Mouse (Mus musculus) embryonic facial prominence, embryonic 12.5 days (tissue): Measurements from ENCODE around the gene Kcnip1. TPM values are rescaled to one million over a fixed set of nuclear protein-coding genes. Genes with fewer than 3 reads are reported as not detected.

Experiments
- ATAC-seq: fragments of 200-750 bp; cut with Nextera tagmentation; 2 replicates; pipeline ENCODE4 v1.8.0; 2017; ENCODE audit not compliant: insufficient number of reproducible peaks, insufficient read depth, low FRiP score, low TSS enrichment
- H3K27ac ChIP-seq: fragments of 300-500 bp; sonication (generic); 2 replicates; pipeline ENCODE4 v1.5.1; 2016; ENCODE audit warnings: mild to moderate bottlenecking
- H3K27me3 ChIP-seq: fragments of 300-500 bp; sonication (generic); 2 replicates; pipeline ENCODE4 v1.6.1; 2016; ENCODE audit warnings: mild to moderate bottlenecking, moderate library complexity
- H3K36me3 ChIP-seq: fragments of 300-500 bp; sonication (generic); 2 replicates; pipeline ENCODE4 v1.6.1; 2016; ENCODE audit warnings: mild to moderate bottlenecking
- H3K4me1 ChIP-seq: fragments of 300-500 bp; sonication (generic); 2 replicates; pipeline ENCODE4 v1.6.1; 2016
- H3K4me2 ChIP-seq: fragments of 300-500 bp; sonication (generic); replicated peaks from 2 replicates; pipeline ENCODE4 v1.6.1; 2016; ENCODE audit warnings: mild to moderate bottlenecking, moderate library complexity
- H3K4me3 ChIP-seq: fragments of 300-500 bp; sonication (generic); 2 replicates; pipeline ENCODE4 v1.5.1; 2016; ENCODE audit warnings: mild to moderate bottlenecking
- H3K9ac ChIP-seq: fragments of 300-500 bp; sonication (generic); 2 replicates; pipeline ENCODE4 v1.6.1; 2016; ENCODE audit warnings: mild to moderate bottlenecking, moderate library complexity
- H3K9me3 ChIP-seq: fragments of 300-500 bp; sonication (generic); 2 replicates; pipeline ENCODE4 v1.6.1; 2016; ENCODE audit warnings: mild to moderate bottlenecking, moderate library complexity
- WGBS: fragments of 180-500 bp; shearing (Covaris S2); methylation state at CpG from one replicate; pipeline ENCODE4 v1.1.7; 2016; 5-methylcytosine and 5-hydroxymethylcytosine counted together
- polyA plus RNA-seq: library from polyadenylated mRNA; unstranded; fragments of >200 nt; fragmentation: Nextera tagmentation; extraction: Ambion mirVana; gene quantifications from 2 replicates; pipeline ENCODE4 v1.2.1, GENCODE M21; 2016

The Kcnip1 gene
- polyA plus RNA-seq, 1 experiment from 2014 or later = 5.8 TPM

DNA sequence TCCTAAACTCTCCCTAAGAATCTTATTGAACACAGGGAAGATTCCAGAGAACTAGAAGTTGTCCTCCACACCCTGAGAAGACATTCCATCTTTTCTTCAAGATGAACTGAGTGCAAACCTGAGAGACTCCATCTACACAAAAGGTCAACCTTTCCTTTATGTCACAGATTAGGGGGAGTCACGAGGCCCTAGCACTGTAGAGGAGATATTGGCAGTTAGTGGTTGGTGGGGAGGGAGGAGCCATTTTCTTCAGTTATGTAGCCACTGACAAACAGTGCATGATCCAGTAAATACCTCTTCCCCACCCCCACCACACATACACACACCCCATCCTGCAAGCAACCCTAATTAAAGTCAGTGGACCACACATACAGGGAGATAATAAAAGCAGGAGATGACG lies 74.5 kb downstream of the Kcnip1 start:
- ATAC-seq = no peak

DNA sequence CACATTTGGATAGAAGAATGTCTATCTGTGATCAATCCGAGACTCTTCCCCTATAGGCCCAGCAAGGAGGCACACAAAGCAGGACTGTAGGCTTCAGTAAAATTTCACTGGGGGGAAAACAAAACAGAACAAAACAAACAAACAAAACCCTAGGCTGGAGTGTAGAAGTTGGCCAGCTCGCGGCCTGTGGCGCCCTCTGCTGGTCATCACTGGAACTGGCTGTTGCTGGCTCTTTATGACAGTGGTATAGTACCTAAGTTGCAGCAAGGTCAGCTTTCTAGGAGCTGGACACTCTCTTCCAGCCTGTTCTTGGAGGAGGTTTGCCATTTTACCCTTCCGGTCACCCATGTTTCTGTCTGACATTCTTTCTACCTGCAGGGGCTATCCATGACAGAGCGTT lies 75.4 kb downstream of the Kcnip1 start:
- no peak; the same call in 1 of the 2 replicates for ATAC-seq

More for the DNA sequence above, 74.5 kb downstream of the Kcnip1 start:
- Histone ChIP-seq H3K4me1 (no peaks in the 10 kb centered on the region), H3K9me3 (no peaks in the 10 kb centered on the region), H3K4me3 (no peak overlapping the region), H3K27ac (no peak overlapping the region), H3K36me3 (no peaks in the 10 kb centered on the region), H3K9ac (no peak overlapping the region), H3K27me3 (no peaks in the 10 kb centered on the region), H3K4me2 (no peak overlapping the region)
- WGBS = 53% methylated on average over 2 of the region's 2 CpGs

DNA sequence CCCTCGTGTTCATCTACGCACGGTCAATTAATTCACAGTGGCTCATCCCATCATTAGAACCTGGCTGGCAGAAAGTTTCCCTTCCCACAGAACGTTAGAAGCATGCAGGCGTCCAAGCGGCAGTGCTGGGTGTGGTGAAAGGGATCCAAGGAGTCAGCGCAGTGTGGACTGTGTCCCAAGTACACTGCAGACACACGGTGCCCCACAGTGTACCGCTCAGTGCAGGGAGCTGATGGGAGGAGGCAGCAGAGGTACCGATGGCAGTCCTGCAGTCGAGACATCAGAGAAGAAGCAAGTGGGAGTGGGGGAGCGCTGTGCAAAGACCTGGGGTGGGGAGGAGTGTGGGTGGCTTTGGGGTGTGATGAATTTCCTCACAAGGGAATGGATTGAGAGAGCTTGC lies 78.7 kb downstream of the Kcnip1 start:
- Histone ChIP-seq H3K4me1 (peaks cover 8% of the 10 kb centered on the region), H3K27me3 (no peaks in the 10 kb centered on the region), H3K9me3 (no peaks in the 10 kb centered on the region), H3K9ac (no peak overlapping the region), H3K36me3 (no peaks in the 10 kb centered on the region), H3K27ac (no peak overlapping the region), H3K4me3 (no peak overlapping the region), H3K4me2 (no peak overlapping the region)
- ATAC-seq = no peak
- WGBS = 79% methylated on average over 12 of the region's 12 CpGs

More for the DNA sequence above, 75.4 kb downstream of the Kcnip1 start:
- H3K36me3 ChIP-seq = no peaks in the 10 kb centered on the region
- 24% methylated on average over 6 of the region's 6 CpGs for WGBS
- no peak overlapping the region for H3K4me3 ChIP-seq
- H3K4me2 ChIP-seq = no peak overlapping the region
- H3K9me3 ChIP-seq = no peaks in the 10 kb centered on the region
- no peak overlapping the region for H3K27ac ChIP-seq
- peaks cover under 1% of the 10 kb centered on the region; the same call in 1 of the 2 replicates for H3K4me1 ChIP-seq
- no peaks in the 10 kb centered on the region for H3K27me3 ChIP-seq
- H3K9ac ChIP-seq = no peak overlapping the region

DNA sequence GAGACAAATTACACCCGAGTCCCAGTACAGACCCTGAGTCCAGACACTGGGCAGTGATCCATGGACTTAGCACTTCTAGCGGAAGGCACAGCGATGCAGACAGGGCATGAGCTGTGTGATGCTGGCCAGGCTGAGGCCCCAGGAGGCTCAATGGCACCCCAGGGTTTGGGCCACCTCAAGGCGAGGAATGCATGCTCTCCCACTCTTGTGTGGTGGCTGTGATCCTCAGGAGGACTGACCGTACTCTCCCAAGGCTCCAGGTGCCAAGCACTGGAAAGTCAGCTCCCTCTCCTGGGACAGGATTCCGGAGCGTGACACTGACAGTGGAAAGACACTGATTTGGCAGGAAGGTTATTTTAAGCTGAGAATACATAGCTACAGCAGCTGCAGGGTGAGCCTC lies 79.9 kb downstream of the Kcnip1 start:
- Histone ChIP-seq H3K27me3 (no peaks in the 10 kb centered on the region), H3K4me2 (no peak overlapping the region), H3K27ac (no peak overlapping the region), H3K4me1 (peaks cover 8% of the 10 kb centered on the region), H3K36me3 (no peaks in the 10 kb centered on the region), H3K9ac (no peak overlapping the region), H3K9me3 (no peaks in the 10 kb centered on the region), H3K4me3 (no peak overlapping the region)
- WGBS = 81% methylated on average over 7 of the region's 7 CpGs
- no peak for ATAC-seq

DNA sequence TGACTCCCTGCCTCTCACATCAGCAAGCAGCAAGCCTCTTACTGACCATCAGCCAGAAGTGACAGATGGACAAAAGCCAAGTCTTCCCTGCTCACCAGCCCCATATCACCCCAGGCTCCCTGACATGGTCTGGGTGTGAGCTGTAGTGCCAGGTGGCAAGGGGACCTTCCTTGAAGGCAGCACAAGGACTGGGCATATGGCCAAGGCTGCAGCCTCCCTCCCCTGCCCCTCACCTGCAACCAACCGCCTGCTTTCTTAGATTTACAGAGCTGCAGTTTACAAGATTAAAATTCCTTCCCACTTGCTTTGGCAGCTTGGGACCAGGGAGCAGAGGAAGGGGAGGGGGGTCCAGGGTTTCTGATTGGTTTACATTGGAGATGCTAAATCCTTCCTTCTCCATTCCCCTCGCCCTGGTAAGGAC lies 80.8 kb downstream of the Kcnip1 start:
- H3K4me2 ChIP-seq = no peak overlapping the region
- peaks cover 8% of the 10 kb centered on the region for H3K4me1 ChIP-seq
- H3K36me3 ChIP-seq = no peaks in the 10 kb centered on the region
- ATAC-seq = peak; percentile 57; the same call in 1 of the 2 replicates
- H3K9ac ChIP-seq = no peak overlapping the region
- no peaks in the 10 kb centered on the region for H3K27me3 ChIP-seq
- no peak overlapping the region for H3K4me3 ChIP-seq
- WGBS = 13% methylated on average over 2 of the region's 2 CpGs
- no peaks in the 10 kb centered on the region for H3K9me3 ChIP-seq
- no peak overlapping the region for H3K27ac ChIP-seq

DNA sequence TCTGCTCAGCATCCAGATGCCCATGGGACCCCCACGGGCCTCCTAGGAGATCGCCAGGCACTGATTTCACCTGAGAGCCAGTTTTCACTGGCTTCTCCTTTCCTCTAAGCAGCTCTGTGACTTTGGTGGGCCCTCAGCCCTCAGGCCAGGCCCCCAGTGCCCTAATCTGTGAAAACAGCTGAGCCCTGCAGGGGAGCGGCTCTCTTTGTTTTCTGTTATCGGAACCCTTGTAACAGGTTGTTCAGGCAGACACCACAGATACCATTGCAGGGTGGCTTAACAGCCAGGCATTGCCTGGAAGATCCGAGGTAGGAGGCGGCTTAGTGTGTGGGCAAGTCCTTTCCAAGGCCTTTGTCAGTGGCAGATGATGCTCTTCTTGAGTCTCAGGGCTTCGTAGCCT lies 82.0 kb downstream of the Kcnip1 start:
- no peaks in the 10 kb centered on the region for H3K27me3 ChIP-seq
- no peak overlapping the region for H3K9ac ChIP-seq
- no peaks in the 10 kb centered on the region for H3K9me3 ChIP-seq
- H3K4me3 ChIP-seq = no peak overlapping the region
- ATAC-seq = no peak
- no peak overlapping the region for H3K4me2 ChIP-seq
- H3K27ac ChIP-seq = no peak overlapping the region
- no peaks in the 10 kb centered on the region for H3K36me3 ChIP-seq
- 44% methylated on average over 7 of the region's 7 CpGs for WGBS
- peaks cover 8% of the 10 kb centered on the region for H3K4me1 ChIP-seq

DNA sequence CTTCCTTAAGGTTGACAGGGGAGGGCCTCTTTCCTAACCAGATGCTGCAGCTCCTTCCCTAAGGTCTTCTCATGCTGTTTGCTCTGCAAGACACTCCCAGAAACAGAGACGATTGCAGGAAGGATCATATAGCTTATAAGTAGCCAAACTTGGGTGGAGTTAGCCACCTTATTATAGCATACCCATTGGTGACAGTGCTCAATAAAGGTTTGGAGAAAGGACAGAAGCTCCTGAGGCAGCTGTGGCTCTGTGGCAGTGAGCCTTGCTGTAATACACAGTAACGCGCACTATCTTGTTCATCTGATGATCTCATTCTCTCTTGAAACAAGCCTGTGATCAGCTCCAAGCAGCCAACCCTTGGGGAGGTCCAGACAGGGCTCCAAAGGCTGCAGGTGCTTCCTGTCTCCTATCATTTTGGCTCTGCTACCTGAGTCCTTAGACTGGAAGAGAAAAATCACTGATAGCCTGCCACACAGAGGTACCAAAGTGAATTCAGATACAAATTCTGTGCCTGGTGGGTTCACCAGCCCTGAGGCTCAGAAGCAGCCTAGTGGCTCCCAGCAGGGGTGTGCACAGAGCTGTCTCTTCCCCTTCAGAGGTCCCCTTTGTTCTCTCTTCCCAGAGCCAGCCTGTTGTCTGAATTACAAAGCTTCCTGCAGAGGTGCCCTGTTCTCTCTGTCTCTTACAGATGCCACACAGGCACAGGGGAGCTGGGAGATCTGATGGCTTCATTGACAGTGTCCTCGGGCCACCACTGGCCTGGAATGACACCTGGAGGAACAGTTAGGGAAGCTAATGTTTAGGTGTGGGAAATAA lies 84.4 kb downstream of the Kcnip1 start:
- Histone ChIP-seq H3K4me1 (peaks cover 8% of the 10 kb centered on the region), H3K9ac (no peak overlapping the region), H3K27ac (no peak overlapping the region), H3K4me2 (no peak overlapping the region), H3K9me3 (no peaks in the 10 kb centered on the region), H3K36me3 (no peaks in the 10 kb centered on the region), H3K27me3 (no peaks in the 10 kb centered on the region), H3K4me3 (no peak overlapping the region)
- no peak for ATAC-seq
- WGBS = 56% methylated on average over 4 of the region's 4 CpGs

DNA sequence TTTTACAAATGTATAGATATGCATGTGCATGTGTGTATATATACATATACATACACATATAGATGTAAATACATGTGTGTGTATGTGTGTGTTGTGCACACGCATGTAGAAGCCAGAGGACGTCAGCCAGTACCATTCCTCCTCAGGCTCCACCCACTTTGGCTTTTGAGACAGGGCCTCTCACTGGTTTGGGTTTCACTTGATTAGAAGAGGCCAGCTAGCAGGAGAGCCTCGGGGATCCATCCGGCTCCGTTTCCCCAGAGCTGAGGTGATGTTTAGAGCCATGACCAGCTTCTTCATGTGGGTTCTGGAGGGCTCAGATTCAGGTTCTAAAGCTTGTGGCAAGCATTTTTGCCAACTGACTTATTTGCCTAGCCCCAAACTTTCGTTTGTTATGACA lies 89.5 kb downstream of the Kcnip1 start:
- Histone ChIP-seq H3K27me3 (no peaks in the 10 kb centered on the region), H3K4me3 (no peak overlapping the region), H3K27ac (no peak overlapping the region), H3K4me1 (no peaks in the 10 kb centered on the region), H3K4me2 (no peak overlapping the region), H3K9me3 (no peaks in the 10 kb centered on the region), H3K36me3 (no peaks in the 10 kb centered on the region), H3K9ac (no peak overlapping the region)
- ATAC-seq = no peak
- WGBS = 53% methylated on average over 6 of the region's 6 CpGs

DNA sequence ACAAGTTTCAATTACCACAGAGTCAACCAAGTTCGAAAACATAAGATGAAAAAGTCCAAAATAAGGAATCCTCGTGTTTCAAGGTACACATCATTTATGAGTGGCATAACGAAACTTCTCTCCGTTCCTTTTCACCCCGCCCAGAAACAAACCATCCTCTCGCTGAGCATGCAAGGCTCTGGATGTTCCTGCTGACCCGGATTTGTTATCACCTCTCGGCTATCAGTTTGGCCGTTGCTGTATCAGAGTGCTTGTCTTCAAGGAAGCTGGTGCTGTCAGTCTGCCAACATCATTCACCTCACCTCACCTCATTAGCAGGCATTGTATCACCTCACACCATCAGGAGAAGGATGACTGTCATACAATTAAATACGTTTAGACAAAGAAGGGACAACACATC lies 90.6 kb downstream of the Kcnip1 start:
- 87% methylated on average over 10 of the region's 10 CpGs for WGBS
- H3K36me3 ChIP-seq = no peaks in the 10 kb centered on the region
- no peaks in the 10 kb centered on the region for H3K9me3 ChIP-seq
- H3K27me3 ChIP-seq = no peaks in the 10 kb centered on the region
- no peak overlapping the region for H3K4me3 ChIP-seq
- ATAC-seq = no peak
- no peak overlapping the region for H3K4me2 ChIP-seq
- H3K4me1 ChIP-seq = no peaks in the 10 kb centered on the region
- no peak overlapping the region for H3K9ac ChIP-seq
- H3K27ac ChIP-seq = no peak overlapping the region

DNA sequence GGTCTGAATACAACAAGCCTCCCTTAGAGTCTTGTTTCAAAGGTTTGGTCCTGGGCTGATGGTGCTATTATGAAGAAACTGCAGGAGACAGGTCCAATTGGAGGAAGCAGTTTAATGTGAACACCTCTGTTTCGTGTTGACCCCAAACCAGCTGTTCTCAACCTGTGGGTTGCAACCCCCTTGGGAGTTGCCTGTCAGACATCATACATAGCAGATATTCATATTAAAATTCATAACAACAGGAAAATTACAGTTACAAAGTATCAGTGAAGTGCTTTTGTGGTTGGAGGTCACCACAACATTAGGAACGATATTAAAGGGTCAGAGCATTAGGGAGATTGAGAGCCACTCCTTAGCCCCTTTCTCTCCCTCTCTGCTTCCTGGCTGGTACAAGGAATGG lies 91.2 kb downstream of the Kcnip1 start:
- no peak overlapping the region for H3K27ac ChIP-seq
- H3K9me3 ChIP-seq = no peaks in the 10 kb centered on the region
- H3K27me3 ChIP-seq = no peaks in the 10 kb centered on the region
- no peak overlapping the region for H3K4me2 ChIP-seq
- no peak for ATAC-seq
- no peaks in the 10 kb centered on the region for H3K4me1 ChIP-seq
- no peak overlapping the region for H3K4me3 ChIP-seq
- no peak overlapping the region for H3K9ac ChIP-seq
- no peaks in the 10 kb centered on the region for H3K36me3 ChIP-seq
- 74% methylated on average over 2 of the region's 2 CpGs for WGBS

DNA sequence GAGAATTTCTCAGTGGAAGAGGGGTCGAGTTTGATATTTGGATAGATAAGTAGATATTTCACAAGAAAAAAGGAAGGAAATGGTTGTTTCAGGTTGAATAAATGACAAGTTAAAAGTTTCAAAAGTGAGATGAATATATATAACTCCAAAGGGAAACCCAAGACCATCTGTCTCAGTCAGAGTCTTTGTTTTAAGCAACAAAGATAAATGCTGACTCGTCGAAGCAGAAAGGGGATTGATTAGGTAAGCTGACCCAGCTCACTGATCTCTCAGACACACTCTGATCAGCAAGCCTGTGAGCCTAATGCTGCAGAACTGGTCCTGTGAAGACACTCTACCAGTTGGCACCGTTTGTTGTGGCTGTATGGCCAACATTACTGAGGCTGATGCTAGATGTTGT lies 101.9 kb downstream of the Kcnip1 start:
- 81% methylated on average over 4 of the region's 4 CpGs for WGBS
- H3K9me3 ChIP-seq = no peaks in the 10 kb centered on the region
- no peak overlapping the region for H3K9ac ChIP-seq
- H3K4me1 ChIP-seq = no peaks in the 10 kb centered on the region
- ATAC-seq = no peak
- H3K27ac ChIP-seq = no peak overlapping the region
- H3K4me3 ChIP-seq = no peak overlapping the region
- no peaks in the 10 kb centered on the region for H3K27me3 ChIP-seq
- no peak overlapping the region for H3K4me2 ChIP-seq
- H3K36me3 ChIP-seq = no peaks in the 10 kb centered on the region

DNA sequence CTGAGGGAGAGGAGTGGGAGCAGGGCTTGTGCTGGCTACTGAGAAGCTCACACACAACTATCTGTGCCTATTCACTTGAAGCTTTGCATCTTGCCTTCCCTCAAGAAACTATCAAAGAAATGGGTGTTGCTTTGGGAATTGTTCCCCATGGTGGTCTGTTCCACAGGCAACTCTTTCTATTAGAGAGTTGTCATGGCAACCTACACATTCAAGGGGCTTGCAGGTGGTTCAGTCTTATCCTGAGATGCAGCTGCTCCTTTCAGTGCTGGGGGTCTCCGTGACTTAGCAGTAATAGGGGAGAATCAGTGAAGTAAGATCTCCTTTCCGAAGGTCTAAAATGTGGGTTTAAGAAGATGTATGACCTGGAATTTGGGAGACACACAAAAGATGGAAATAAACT lies 102.6 kb downstream of the Kcnip1 start:
- H3K9me3 ChIP-seq = no peaks in the 10 kb centered on the region
- WGBS = 80% methylated on average over 2 of the region's 2 CpGs
- ATAC-seq = no peak
- H3K4me1 ChIP-seq = no peaks in the 10 kb centered on the region
- H3K9ac ChIP-seq = no peak overlapping the region
- no peaks in the 10 kb centered on the region for H3K36me3 ChIP-seq
- no peaks in the 10 kb centered on the region for H3K27me3 ChIP-seq
- H3K4me3 ChIP-seq = no peak overlapping the region
- H3K27ac ChIP-seq = no peak overlapping the region
- no peak overlapping the region for H3K4me2 ChIP-seq
